Mouse (Mus musculus) fibroblast of lung, adult 2 months (primary cell): ENCODE measurements at regions not wholly inside any gene's neighbourhood (a gene's known extent, or its start where the extent isn't known, plus 50 kb on each side); places are given as distances from the start of the nearest gene placed in this dataset.

Experiments used
- DNase-seq: peaks from one replicate; pipeline ENCODE4 v3.0.0-alpha.2; 2011; ENCODE audit warnings: low read depth

DNA sequence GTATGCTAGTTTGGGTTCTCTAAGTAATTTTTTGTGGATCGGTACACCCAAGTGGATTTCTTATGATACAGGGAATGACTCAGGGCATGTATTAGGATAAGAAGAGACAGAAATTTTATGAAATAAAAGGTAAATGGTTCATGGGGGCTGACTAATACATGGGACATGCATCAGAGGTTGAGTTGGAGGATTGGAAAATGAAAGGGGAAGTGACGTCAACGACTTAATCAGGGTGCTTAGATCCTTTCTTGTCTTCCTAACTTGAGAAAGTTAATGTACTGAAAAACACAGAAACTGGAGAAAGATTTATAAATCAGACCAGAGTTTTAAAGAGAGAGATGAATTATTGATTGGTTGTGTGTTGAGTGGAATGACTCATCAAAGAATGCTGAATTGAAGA is 193.8 kb downstream of the Rassf9 start:
- no peak for DNase-seq

GRCm38 (mm10) chr10:102694810-102695209 is 182.8 kb downstream of the Rassf9 start:
- no peak for DNase-seq

DNA sequence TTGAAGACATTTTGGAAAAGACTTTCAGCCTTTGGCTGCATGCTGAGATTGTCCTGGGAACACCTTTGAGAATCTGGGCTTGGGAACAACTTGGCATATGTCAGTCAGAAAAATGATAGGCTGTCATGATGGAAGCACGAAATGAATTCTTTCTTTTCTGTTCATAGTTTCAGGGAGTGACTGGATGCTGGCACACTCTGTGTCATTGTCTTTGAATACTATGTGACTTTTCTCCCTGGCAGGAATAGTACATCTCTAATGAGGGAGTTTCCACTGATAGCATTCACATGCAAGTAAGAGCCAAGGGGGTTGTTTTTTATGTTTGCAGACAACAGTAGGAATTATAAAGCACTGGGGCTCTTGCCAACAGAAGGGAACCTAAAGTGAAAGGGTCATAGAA is 177.9 kb downstream of the Rassf9 start:
- no peak for DNase-seq

GRCm38 (mm10) chr10:102686667-102687397 is 174.8 kb downstream of the Rassf9 start:
- no peak for DNase-seq

- no peak for DNase-seq
Observed at GRCm38 (mm10) chr10:102685833-102686434, 173.9 kb downstream of the Rassf9 start.

DNA sequence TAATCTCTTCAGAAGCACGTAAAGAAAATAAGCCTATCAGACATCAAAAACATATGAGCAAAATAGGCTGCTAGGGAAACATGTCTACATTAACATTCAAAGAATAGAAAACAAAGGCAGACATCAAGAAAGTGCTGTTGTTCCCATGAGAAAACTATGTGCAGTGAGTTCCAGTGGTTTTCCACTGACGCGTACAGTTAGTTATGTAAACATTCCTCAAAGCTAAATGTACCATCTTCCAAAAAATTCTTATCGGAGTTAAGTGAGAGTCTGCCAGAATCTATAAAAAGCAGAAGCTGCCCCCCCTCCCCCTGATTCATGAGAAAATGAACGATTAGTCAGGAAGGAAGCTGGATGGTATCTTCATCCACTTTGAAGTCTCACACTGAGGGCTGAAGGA is 155.3 kb downstream of the Rassf9 start:
- DNase-seq = peak; percentile 26

DNA sequence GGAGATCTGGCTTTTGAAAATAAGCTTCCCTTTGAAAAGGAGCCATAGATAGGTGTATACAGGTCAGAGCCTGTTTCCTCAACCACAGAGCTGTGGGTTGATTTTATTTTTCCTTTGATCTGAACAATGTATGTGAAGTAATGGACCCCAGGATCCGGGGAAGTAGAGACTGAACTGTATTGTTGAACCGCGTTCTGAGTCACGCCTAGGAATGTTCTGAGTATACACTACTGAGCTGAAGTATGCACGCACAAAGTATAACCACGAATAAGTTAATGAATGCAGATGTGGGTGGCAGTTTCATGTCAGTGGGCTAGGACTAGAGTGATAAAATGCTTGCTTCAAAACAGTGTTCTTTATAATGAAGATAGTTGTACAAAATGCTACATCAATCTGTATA is 147.7 kb downstream of the Rassf9 start:
- no peak for DNase-seq

GRCm38 (mm10) chr10:102636507-102636906 is 124.5 kb downstream of the Rassf9 start:
- DNase-seq = no peak

GRCm38 (mm10) chr10:102633438-102633837 is 121.4 kb downstream of the Rassf9 start:
- no peak for DNase-seq

GRCm38 (mm10) chr10:102628609-102629008 is 116.6 kb downstream of the Rassf9 start:
- no peak for DNase-seq

GRCm38 (mm10) chr10:102623895-102624294 is 111.9 kb downstream of the Rassf9 start:
- no peak for DNase-seq

GRCm38 (mm10) chr10:102622583-102623008 is 110.6 kb downstream of the Rassf9 start:
- DNase-seq = peak; percentile 22

DNA sequence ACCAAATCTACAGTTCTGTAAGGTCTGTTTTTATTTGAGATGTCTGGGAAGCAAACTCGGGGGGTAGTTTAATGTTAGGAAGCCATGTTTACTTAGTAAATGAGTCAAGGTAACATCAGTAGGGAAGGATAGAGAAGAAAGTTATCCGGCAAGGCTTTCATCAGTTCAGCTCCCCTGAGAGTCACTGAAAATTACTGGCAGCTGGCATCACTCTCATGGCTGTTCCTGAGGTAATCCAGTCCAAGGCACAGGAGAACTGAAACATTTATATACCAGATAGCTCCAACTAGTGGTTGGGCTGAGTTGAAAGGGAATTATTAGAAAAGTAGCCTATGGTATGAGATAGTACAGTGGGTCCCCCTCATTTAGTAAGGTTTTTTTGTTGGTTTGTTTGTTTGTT is 106.7 kb downstream of the Rassf9 start:
- no peak for DNase-seq

DNA sequence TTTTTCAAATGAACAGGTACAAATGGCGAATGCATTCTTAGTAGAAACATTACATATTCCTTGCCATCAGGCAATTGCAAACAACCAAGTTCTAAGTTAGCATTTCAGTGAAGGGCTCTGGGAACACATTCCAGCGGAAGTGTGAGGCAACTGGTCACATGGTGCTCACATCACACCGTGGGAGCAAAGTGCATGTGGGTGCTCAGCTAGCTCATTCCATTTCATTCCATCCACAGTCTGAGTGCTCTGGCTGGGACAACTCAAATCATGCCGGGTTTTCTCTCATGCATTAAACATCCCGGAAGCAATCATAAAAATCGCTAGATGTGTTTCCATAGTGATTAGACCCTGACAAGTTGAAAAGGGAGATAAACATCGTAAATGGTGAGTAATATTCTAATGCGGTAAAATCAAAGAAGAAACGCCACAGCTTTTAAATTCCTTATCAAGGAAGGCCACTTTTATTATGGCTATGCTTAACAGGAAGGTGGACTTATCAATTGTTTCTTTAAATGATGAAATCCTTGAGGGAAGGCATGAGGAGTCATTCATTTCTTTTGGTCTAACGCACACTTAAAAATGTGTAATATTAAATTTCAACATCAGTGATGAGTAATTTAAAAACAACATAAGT is 104.1 kb downstream of the Rassf9 start:
- no peak for DNase-seq
